Mouse (Mus musculus) hindbrain, embryonic 11.5 days (tissue): ENCODE data around the gene Rab3d. TPM values are rescaled to one million over a fixed set of nuclear protein-coding genes. Genes with fewer than 3 reads are reported as not detected.

Experiments used
- ATAC-seq: fragments of 200-750 bp; cut with Nextera tagmentation; 2 replicates; pipeline ENCODE4 v1.8.0; 2017; ENCODE audit warnings: mild to moderate bottlenecking, moderate TSS enrichment, moderate library complexity; ENCODE audit not compliant: low FRiP score
- DNase-seq: peaks from one replicate; pipeline ENCODE4 v3.0.0-alpha.2; 2015; ENCODE audit warnings: low spot score
- H3K27ac ChIP-seq: fragments of 300-500 bp; sonication (generic); 2 replicates; pipeline ENCODE4 v1.5.1; 2014; ENCODE audit warnings: mild to moderate bottlenecking, low read depth, low read length
- H3K27me3 ChIP-seq: fragments of 300-500 bp; sonication (generic); 2 replicates; pipeline ENCODE4 v1.6.1; 2014; ENCODE audit warnings: mild to moderate bottlenecking, low read length, moderate library complexity, mixed read lengths; ENCODE audit not compliant: control insufficient read depth, insufficient read depth
- H3K36me3 ChIP-seq: fragments of 300-500 bp; sonication (generic); 2 replicates; pipeline ENCODE4 v1.6.1; 2014; ENCODE audit warnings: mild to moderate bottlenecking, low read length, moderate library complexity, mixed read lengths; ENCODE audit not compliant: control insufficient read depth, insufficient read depth
- H3K4me1 ChIP-seq: fragments of 300-500 bp; sonication (generic); replicated peaks from 2 replicates; pipeline ENCODE4 v1.6.1; 2014; ENCODE audit warnings: low read length, mixed read lengths; ENCODE audit not compliant: control insufficient read depth, insufficient read depth
- H3K4me2 ChIP-seq: fragments of 300-500 bp; sonication (generic); replicated peaks from 2 replicates; pipeline ENCODE4 v1.6.1; 2014; ENCODE audit warnings: mild to moderate bottlenecking, low read depth, low read length
- H3K4me3 ChIP-seq: fragments of 300-500 bp; sonication (generic); 2 replicates; pipeline ENCODE4 v1.5.1; 2014; ENCODE audit warnings: low read depth, low read length
- H3K9ac ChIP-seq: fragments of 300-500 bp; sonication (generic); 2 replicates; pipeline ENCODE4 v1.6.1; 2014; ENCODE audit warnings: low read depth, low read length
- H3K9me3 ChIP-seq: fragments of 300-500 bp; sonication (generic); 2 replicates; pipeline ENCODE4 v1.6.1; 2016; ENCODE audit warnings: low read length; ENCODE audit not compliant: control insufficient read depth
- WGBS: fragments of 180-500 bp; shearing (Covaris S2); extraction: QIAGEN DNeasy Blood & Tissue Kit; methylation state at CpG from one replicate; pipeline ENCODE4 v1.1.7; 2014; 5-methylcytosine and 5-hydroxymethylcytosine counted together
- polyA plus RNA-seq: library from polyadenylated mRNA; unstranded; fragments of >200 nt; fragmentation: Nextera tagmentation; extraction: Ambion mirVana; gene quantifications from 2 replicates; pipeline ENCODE4 v1.2.1, GENCODE M21; 2014

The Rab3d gene
- 8.6 and 9.5 TPM in 2 replicates for polyA plus RNA-seq

GRCm38 (mm10) chr9:21918035-21918592 is at the start of gene Rab3d:
Gene Rab3d (minus strand): TSS chr9:21918192.
- Histone ChIP-seq H3K27me3 (peaks cover 5% of the 10 kb centered on the region; the same call in 1 of the 2 replicates), H3K36me3 (no peaks in the 10 kb centered on the region), H3K27ac (0 out of 2 replicates have a peak within 1 kb of the TSS, but pooled peaks have one; percentile 53), H3K4me3 (peak within 1 kb of the TSS; percentile 52), H3K4me2 (peak within 1 kb of the TSS; percentile 96), H3K4me1 (peaks cover 2% of the 10 kb centered on the region; the same call in 1 of the 2 replicates), H3K9ac (peak within 1 kb of the TSS; percentile 69), H3K9me3 (no peaks in the 10 kb centered on the region)
- WGBS = under 1% methylated on average over 36 of the region's 36 CpGs
- peak; percentile 96 for ATAC-seq
- peak; percentile 99 for DNase-seq

GRCm38 (mm10) chr9:21963417-21963816 is 45.4 kb upstream of the Rab3d start, which contains the start of gene Epor:
Gene Epor (minus strand): TSS chr9:21963506.
- no peaks in the 10 kb centered on the region for H3K9me3 ChIP-seq
- H3K27ac ChIP-seq = no peak within 1 kb of the TSS
- peak within 1 kb of the TSS; percentile 27 for H3K4me3 ChIP-seq
- peak within 1 kb of the TSS; percentile 51 for H3K4me2 ChIP-seq
- DNase-seq (peak; percentile 41), ATAC-seq (peak; percentile 42)
- H3K36me3 ChIP-seq = no peaks in the 10 kb centered on the region
- H3K4me1 ChIP-seq = peaks cover 10% of the 10 kb centered on the region; the same call in 1 of the 2 replicates
- WGBS = 18% methylated on average over 8 of the region's 8 CpGs
- peaks cover 40% of the 10 kb centered on the region for H3K27me3 ChIP-seq
- no peak within 1 kb of the TSS for H3K9ac ChIP-seq

GRCm38 (mm10) chr9:21962416-21963059 is 44.5 kb upstream of the Rab3d start:
- H3K9ac ChIP-seq = no peak overlapping the region
- WGBS = 3% methylated on average over 33 of the region's 34 CpGs
- peaks cover 40% of the 10 kb centered on the region for H3K27me3 ChIP-seq

GRCm38 (mm10) chr9:21962010-21962409 is 44.0 kb upstream of the Rab3d start:
- peak overlapping the region; percentile 27 for H3K4me3 ChIP-seq
- DNase-seq = no peak
- peaks cover 40% of the 10 kb centered on the region for H3K27me3 ChIP-seq
- no peaks in the 10 kb centered on the region for H3K9me3 ChIP-seq
- 2% methylated on average over 15 of the region's 15 CpGs for WGBS
- H3K36me3 ChIP-seq = no peaks in the 10 kb centered on the region
- no peak overlapping the region for H3K9ac ChIP-seq
- H3K4me1 ChIP-seq = peaks cover 10% of the 10 kb centered on the region; the same call in 1 of the 2 replicates
- peak; percentile 46; the same call in 1 of the 2 replicates for ATAC-seq
- H3K4me2 ChIP-seq = peak overlapping the region; percentile 51
- no peak overlapping the region for H3K27ac ChIP-seq

More at GRCm38 (mm10) chr9:21962416-21963059, 44.5 kb upstream of the Rab3d start:
- H3K36me3 ChIP-seq = no peaks in the 10 kb centered on the region
- H3K4me1 ChIP-seq = peaks cover 10% of the 10 kb centered on the region; the same call in 1 of the 2 replicates
- peak overlapping the region; percentile 51 for H3K4me2 ChIP-seq
- no peak overlapping the region for H3K27ac ChIP-seq
- H3K4me3 ChIP-seq = peak overlapping the region; percentile 27
- DNase-seq (peak; percentile 72), ATAC-seq (peak; percentile 75)
- H3K9me3 ChIP-seq = no peaks in the 10 kb centered on the region

GRCm38 (mm10) chr9:21961366-21961980 is 43.5 kb upstream of the Rab3d start:
- peaks cover 10% of the 10 kb centered on the region; the same call in 1 of the 2 replicates for H3K4me1 ChIP-seq
- ATAC-seq (no peak), DNase-seq (peak; percentile 45)
- H3K36me3 ChIP-seq = no peaks in the 10 kb centered on the region
- H3K4me3 ChIP-seq = peak overlapping the region; percentile 27
- H3K4me2 ChIP-seq = peak overlapping the region; percentile 51
- H3K9me3 ChIP-seq = no peaks in the 10 kb centered on the region
- under 1% methylated on average over 33 of the region's 35 CpGs for WGBS
- no peak overlapping the region for H3K9ac ChIP-seq
- peaks cover 40% of the 10 kb centered on the region for H3K27me3 ChIP-seq
- H3K27ac ChIP-seq = no peak overlapping the region

GRCm38 (mm10) chr9:21960558-21961208 is 42.7 kb upstream of the Rab3d start:
- H3K9me3 ChIP-seq = no peaks in the 10 kb centered on the region
- no peak overlapping the region for H3K4me2 ChIP-seq
- no peak overlapping the region for H3K4me3 ChIP-seq
- 10% methylated on average over 26 of the region's 26 CpGs for WGBS
- peak; percentile 25 for DNase-seq
- peaks cover 10% of the 10 kb centered on the region; the same call in 1 of the 2 replicates for H3K4me1 ChIP-seq
- peaks cover 40% of the 10 kb centered on the region for H3K27me3 ChIP-seq
- H3K9ac ChIP-seq = no peak overlapping the region
- H3K36me3 ChIP-seq = no peaks in the 10 kb centered on the region
- no peak for ATAC-seq
- no peak overlapping the region for H3K27ac ChIP-seq

- no peak overlapping the region for H3K4me2 ChIP-seq
- no peak overlapping the region for H3K4me3 ChIP-seq
- H3K4me1 ChIP-seq = peaks cover 10% of the 10 kb centered on the region; the same call in 1 of the 2 replicates
- H3K27ac ChIP-seq = no peak overlapping the region
- H3K9me3 ChIP-seq = no peaks in the 10 kb centered on the region
- no peak for DNase-seq
- no peaks in the 10 kb centered on the region for H3K36me3 ChIP-seq
- no peak for ATAC-seq
- peaks cover 40% of the 10 kb centered on the region for H3K27me3 ChIP-seq
- WGBS = 55% methylated on average over 9 of the region's 9 CpGs
- H3K9ac ChIP-seq = no peak overlapping the region
Observed at GRCm38 (mm10) chr9:21960135-21960534, 42.1 kb upstream of the Rab3d start.

GRCm38 (mm10) chr9:21959244-21959643 is 41.3 kb upstream of the Rab3d start:
- Histone ChIP-seq H3K4me1 (peaks cover 10% of the 10 kb centered on the region; the same call in 1 of the 2 replicates), H3K9ac (no peak overlapping the region), H3K36me3 (no peaks in the 10 kb centered on the region), H3K27ac (no peak overlapping the region), H3K27me3 (peaks cover 40% of the 10 kb centered on the region), H3K4me3 (no peak overlapping the region), H3K4me2 (no peak overlapping the region), H3K9me3 (no peaks in the 10 kb centered on the region)
- ATAC-seq = no peak
- no peak for DNase-seq
- 89% methylated on average over 7 of the region's 7 CpGs for WGBS
